Mouse (Mus musculus) right cerebral cortex, adult 2 months (tissue): ENCODE data around the gene Mctp2.
A peak's percentile ranks its signal among the peaks of the same experiment; 100 is the strongest.

Experiments
- DNase-seq, 2 experiments: peaks; one replicate each; pipeline ENCODE4 v3.0.0; 2021 to 2022; ENCODE audit warnings: low spot score in 2 of 2

Mctp2 gene

DNA sequence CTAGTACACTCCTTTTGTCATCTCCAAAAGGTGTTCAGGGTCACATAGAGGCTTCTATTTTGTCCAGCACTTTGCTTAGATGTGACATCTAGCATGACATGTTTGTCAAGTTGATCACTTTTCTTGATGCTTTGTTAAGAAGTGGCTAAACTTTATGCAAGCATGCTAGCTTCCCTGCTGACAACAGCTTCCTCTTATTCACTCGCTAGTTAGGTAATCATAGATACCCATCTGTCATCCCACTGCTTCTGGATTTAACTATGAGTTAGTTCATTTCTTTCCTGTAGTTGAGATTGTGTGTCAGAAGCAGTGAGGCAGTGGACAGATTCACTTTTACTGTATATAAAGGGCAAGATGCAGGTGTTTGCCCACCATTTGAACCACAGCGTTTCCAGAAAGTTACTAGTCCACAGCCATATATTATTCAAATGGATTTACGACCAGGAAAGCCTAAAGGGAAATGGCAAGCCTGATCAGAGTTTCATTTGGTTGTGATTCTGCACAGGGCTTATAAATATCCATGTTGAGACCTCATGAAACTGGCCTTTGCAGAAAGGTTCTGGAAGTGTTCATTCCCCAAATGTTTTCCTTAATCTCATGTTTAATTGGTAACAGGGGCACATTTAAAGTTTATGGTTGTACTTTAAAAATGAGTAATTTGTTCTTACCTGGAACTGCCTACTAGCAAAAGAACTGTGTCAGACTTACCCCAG, 216.8 kb downstream of the Mctp2 start:
- DNase-seq = no peak

DNA sequence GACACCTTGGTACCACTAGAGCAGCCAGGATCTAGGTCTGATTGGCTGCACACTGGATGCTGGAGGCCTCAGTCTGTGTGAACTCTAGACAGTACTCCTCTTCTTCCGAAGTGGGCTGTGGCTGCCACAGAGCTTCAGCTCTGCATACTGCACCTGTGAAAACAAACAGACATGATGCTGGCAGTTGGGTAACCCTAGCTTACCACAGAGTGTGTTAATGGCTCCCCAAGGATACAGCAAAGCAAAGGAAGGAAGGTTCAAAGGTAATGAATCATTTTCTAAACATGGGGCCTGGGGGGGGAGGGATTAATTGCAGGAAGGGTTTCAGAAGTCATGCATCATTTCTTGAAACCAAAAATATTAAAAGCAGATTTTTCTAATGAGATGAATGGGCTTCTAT, 225.7 kb downstream of the Mctp2 start:
- DNase-seq = no peak

DNA sequence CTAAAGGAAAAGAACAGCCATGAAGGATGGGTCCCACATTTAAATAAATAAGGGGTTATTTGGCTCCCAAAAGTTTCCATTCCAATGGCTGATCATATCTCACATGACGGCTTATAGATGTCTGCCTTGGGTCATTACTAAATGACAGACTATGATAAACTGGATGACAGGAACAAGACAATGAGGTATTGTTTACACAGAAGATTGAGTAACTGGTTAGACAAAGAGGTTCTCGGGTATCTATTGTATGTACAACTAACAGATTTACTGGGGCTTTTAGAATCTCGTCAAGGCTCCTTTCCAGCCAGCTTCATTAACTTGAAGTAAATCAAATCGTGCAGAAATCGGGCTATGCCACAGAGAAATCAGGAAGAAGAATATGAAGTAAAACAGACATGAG, 227.5 kb downstream of the Mctp2 start:
- DNase-seq = no peak

DNA sequence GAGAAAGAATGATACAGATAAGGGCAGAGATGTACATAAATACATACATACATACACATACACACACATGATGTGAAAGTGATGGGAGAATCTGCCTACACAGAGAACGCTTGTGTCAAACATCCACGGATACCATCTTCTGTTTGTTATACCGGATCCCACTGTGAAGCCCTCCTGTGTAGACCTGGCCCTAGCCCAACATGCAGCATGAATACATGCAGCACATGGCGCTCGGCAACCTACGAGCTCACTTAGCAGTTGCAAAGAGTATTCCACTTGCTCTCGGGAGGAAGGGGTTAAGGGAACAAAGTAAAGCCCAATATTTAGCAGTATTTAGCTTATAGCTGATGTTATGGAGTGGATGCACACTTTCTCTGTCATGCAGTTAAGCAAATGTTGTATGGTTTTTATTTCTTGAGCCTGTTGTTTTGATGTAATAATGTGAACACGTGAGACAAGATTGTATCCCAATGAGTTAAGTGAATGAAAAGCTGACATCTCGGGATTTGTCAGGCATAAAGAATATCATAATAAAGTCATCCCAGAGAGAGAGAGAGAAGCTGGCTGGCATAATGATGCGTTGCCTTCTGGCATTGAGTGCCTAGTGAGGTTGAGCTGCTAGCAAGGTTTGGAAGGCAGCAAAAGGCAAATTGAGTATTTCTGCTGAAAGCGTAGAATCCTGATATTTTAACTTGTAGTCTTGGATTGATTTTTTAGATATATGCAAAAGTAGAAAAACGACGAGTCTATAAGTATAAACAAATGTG, 234.8 kb downstream of the Mctp2 start:
- DNase-seq = no peak

DNA sequence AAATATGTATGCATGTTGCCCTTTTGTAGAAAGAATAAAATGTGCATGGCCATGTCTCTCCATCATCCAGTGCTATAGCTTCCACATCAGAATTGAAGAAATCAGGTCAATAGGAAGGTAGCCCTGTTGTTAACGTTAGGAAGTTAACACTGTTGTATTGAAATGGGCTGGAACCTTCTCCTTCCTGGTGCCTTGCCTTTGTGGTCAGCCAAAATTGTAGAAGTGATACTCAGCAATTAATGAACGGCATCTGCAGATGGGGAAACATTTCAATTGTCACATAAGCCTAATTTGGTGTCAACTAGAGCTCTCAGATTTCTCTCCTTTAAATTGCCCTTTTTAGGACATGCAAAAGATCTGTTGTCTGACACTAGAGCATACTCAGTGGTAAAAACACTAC, 238.0 kb downstream of the Mctp2 start:
- no peak for DNase-seq

DNA sequence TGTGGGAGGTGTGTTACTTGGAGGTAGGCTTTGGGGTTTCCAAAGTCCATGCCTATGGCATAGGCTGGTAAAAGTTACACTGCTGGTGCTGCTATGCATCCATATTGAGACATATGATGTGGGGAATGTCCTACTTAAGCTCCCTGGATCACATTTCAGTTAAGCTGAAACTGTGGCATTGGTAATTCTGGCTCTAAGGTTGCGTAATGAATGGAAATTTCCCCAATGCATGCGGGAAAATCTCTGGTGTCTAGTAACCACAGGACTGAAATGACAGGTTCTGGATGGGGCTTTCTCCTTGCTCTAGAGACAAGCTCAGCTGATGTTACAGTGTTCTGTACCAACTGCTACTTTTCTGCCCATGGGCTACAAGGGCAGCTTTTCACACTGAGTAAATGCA, 240.1 kb downstream of the Mctp2 start:
- no peak for DNase-seq

DNA sequence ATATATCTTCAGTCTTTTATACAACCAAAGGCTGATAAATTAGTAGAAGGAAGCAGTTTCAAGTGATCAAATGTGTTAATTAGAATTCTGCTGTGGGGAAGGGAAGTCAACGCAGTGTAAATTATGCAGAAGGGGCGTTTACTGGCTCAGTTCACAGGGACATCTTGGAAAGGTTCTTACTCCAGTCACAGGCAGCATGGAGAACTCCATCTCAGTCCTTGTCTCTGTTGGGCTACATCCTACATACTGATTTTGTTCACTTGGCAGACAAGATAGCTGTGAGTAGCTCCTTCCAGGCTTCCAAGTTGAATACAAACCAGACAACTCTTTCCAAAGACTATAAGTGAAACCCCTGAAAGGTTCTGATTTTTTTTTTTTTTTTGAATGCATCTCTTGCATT, 254.6 kb downstream of the Mctp2 start:
- DNase-seq = no peak

DNA sequence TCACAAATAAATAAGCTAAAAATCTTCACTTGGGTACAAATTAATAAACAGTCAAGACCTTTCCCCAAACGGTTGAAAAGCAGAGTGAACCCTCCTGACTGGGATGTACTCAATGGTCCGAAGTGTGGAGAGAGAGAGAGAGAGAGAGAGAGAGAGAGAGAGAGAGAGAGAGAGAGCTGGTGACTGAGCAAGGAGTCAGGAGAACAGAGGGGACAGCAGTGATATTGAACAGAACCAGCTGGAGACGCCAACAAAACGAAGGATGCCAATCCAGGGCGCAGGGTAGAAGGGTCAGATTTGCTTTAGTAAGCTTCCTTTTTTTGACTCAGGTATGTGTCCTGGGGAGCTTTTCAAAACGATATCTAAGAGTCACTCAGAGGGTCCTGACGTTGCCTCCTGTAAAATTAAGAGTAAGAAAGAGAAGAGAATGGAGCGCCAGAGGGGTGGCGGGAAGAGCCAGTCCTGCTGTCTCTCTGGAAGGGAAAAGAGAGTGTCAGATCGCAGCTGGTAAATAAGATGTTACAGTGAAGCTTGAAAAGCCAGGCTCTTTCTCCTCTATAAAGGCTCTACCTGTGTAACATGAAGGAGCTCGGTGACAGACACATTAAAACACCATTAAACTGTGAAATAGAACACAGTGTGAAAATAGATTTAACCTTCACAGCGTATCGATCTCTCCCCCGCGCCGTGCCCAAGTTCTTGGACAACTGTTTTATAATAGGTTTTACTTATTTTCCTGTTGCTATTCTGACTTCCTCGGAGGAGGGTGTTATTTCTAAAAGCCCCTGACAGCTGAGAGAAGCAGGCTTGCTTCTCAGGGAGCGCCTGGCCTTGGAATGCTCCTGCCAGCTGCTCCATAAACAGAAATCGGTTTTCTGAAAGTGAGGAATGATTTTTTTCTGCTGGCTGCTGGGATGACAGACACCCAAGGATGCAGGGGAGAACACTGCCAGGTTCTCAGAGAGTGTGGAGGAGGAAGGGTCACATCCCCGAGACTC, 258.5 kb downstream of the Mctp2 start:
- DNase-seq = peak; percentile 36 to 42
